Mouse (Mus musculus) embryonic facial prominence, embryonic 11.5 days (tissue): ENCODE measurements at regions not wholly inside any gene's neighbourhood (a gene's known extent, or its start where the extent isn't known, plus 50 kb on each side); places are given as distances from the start of the nearest gene placed in this dataset.

ENCODE experiments used
- ATAC-seq: fragments of 200-750 bp; cut with Nextera tagmentation; replicated peaks from 2 replicates; pipeline ENCODE4 v1.8.0; 2017; ENCODE audit warnings: low read depth; ENCODE audit not compliant: insufficient number of reproducible peaks, low FRiP score, low TSS enrichment
- DNase-seq: peaks from one replicate; pipeline ENCODE4 v3.0.0-alpha.2; 2015; ENCODE audit warnings: low spot score
- H3K27ac ChIP-seq: fragments of 300-500 bp; sonication (generic); replicated peaks from 2 replicates; pipeline ENCODE4 v1.5.1; 2014; ENCODE audit warnings: mild to moderate bottlenecking, low read depth, low read length, control low read depth
- H3K27me3 ChIP-seq: fragments of 300-500 bp; sonication (generic); 2 replicates; pipeline ENCODE4 v1.6.1; 2014; ENCODE audit warnings: mild to moderate bottlenecking, low read length, moderate library complexity, mixed read lengths; ENCODE audit not compliant: control insufficient read depth, insufficient read depth
- H3K36me3 ChIP-seq: fragments of 300-500 bp; sonication (generic); replicated peaks from 2 replicates; pipeline ENCODE4 v1.6.1; 2014; ENCODE audit warnings: low read depth, mild to moderate bottlenecking, low read length, moderate library complexity, mixed read lengths; ENCODE audit not compliant: control insufficient read depth, insufficient read depth
- H3K4me1 ChIP-seq: fragments of 300-500 bp; sonication (generic); 2 replicates; pipeline ENCODE4 v1.6.1; 2014; ENCODE audit warnings: low read length, mixed read lengths; ENCODE audit not compliant: control insufficient read depth, insufficient read depth
- H3K4me2 ChIP-seq: fragments of 300-500 bp; sonication (generic); 2 replicates; pipeline ENCODE4 v1.6.1; 2014; ENCODE audit warnings: low read depth, mild to moderate bottlenecking, control low read depth, low read length, moderate library complexity
- H3K4me3 ChIP-seq: fragments of 300-500 bp; sonication (generic); 2 replicates; pipeline ENCODE4 v1.5.1; 2014; ENCODE audit warnings: low read depth, low read length, control low read depth
- H3K9ac ChIP-seq: fragments of 300-500 bp; sonication (generic); replicated peaks from 2 replicates; pipeline ENCODE4 v1.6.1; 2014; ENCODE audit warnings: mild to moderate bottlenecking, control low read depth, low read length
- H3K9me3 ChIP-seq: fragments of 300-500 bp; sonication (generic); replicated peaks from 2 replicates; pipeline ENCODE4 v1.6.1; 2016; ENCODE audit warnings: mild to moderate bottlenecking, low read length, inconsistent platforms, mixed read lengths; ENCODE audit not compliant: control insufficient read depth
- WGBS: fragments of 180-500 bp; shearing (Covaris S2); extraction: QIAGEN DNeasy Blood & Tissue Kit; methylation state at CpG from one replicate; pipeline ENCODE4 v1.1.7; 2014; 5-methylcytosine and 5-hydroxymethylcytosine counted together

- H3K27me3 ChIP-seq, result no peaks in the 10 kb centered on the region
- no peak overlapping the region for H3K4me2 ChIP-seq
- H3K36me3 ChIP-seq, result no peaks in the 10 kb centered on the region
- ATAC-seq (no peak), DNase-seq (no peak)
- no peak overlapping the region for H3K4me3 ChIP-seq
- no peaks in the 10 kb centered on the region for H3K4me1 ChIP-seq
- no peak overlapping the region for H3K27ac ChIP-seq
- no peaks in the 10 kb centered on the region for H3K9me3 ChIP-seq
- WGBS, result 78% methylated on average over 21 of the region's 21 CpGs
- no peak overlapping the region for H3K9ac ChIP-seq
These were observed 65.4 kb upstream of the Tes start for GRCm38 (mm10) chr6:16999451-17000139.

- H3K4me1 ChIP-seq, result no peaks in the 10 kb centered on the region
- H3K4me2 ChIP-seq, result no peak overlapping the region
- H3K9me3 ChIP-seq, result no peaks in the 10 kb centered on the region
- no peaks in the 10 kb centered on the region for H3K27me3 ChIP-seq
- H3K4me3 ChIP-seq, result no peak overlapping the region
- no peak overlapping the region for H3K27ac ChIP-seq
- WGBS, result 15% methylated on average over 10 of the region's 10 CpGs
- H3K9ac ChIP-seq, result no peak overlapping the region
- DNase-seq (peak; percentile 35), ATAC-seq (no peak)
- no peaks in the 10 kb centered on the region for H3K36me3 ChIP-seq
These were observed 69.4 kb upstream of the Tes start for GRCm38 (mm10) chr6:16995495-16995936.

- 6% methylated on average over 8 of the region's 8 CpGs for WGBS
- H3K4me1 ChIP-seq, result no peaks in the 10 kb centered on the region
- H3K27ac ChIP-seq, result no peak overlapping the region
- DNase-seq, result peak; percentile 76
- ATAC-seq, result no peak
- H3K4me2 ChIP-seq, result no peak overlapping the region
- no peaks in the 10 kb centered on the region for H3K27me3 ChIP-seq
- H3K9me3 ChIP-seq, result no peaks in the 10 kb centered on the region
- H3K9ac ChIP-seq, result no peak overlapping the region
- no peak overlapping the region for H3K4me3 ChIP-seq
- H3K36me3 ChIP-seq, result no peaks in the 10 kb centered on the region
These were observed 70.2 kb upstream of the Tes start for GRCm38 (mm10) chr6:16994711-16995110.

GRCm38 (mm10) chr6:16991996-16992591 lies 72.9 kb upstream of the Tes start:
- Histone ChIP-seq H3K27me3 (no peaks in the 10 kb centered on the region), H3K9ac (no peak overlapping the region), H3K4me1 (no peaks in the 10 kb centered on the region), H3K36me3 (no peaks in the 10 kb centered on the region), H3K9me3 (no peaks in the 10 kb centered on the region), H3K4me2 (no peak overlapping the region), H3K27ac (no peak overlapping the region), H3K4me3 (no peak overlapping the region)
- WGBS, result 66% methylated on average over 15 of the region's 15 CpGs
- DNase-seq (no peak), ATAC-seq (no peak)

GRCm38 (mm10) chr6:16978206-16978505 lies 79.9 kb upstream of the Tfec start:
- H3K27me3 ChIP-seq, result no peaks in the 10 kb centered on the region
- no peak overlapping the region for H3K4me2 ChIP-seq
- no peak overlapping the region for H3K27ac ChIP-seq
- 28% methylated on average over 3 of the region's 3 CpGs for WGBS
- no peaks in the 10 kb centered on the region for H3K36me3 ChIP-seq
- H3K9ac ChIP-seq, result no peak overlapping the region
- no peaks in the 10 kb centered on the region for H3K9me3 ChIP-seq
- H3K4me1 ChIP-seq, result no peaks in the 10 kb centered on the region
- H3K4me3 ChIP-seq, result no peak overlapping the region
- ATAC-seq (no peak), DNase-seq (peak; percentile 83)

- 63% methylated on average over 14 of the region's 14 CpGs for WGBS
- H3K4me1 ChIP-seq, result no peaks in the 10 kb centered on the region
- H3K27me3 ChIP-seq, result no peaks in the 10 kb centered on the region
- no peaks in the 10 kb centered on the region for H3K9me3 ChIP-seq
- H3K9ac ChIP-seq, result no peak overlapping the region
- H3K4me2 ChIP-seq, result no peak overlapping the region
- ATAC-seq (no peak), DNase-seq (no peak)
- no peak overlapping the region for H3K27ac ChIP-seq
- no peak overlapping the region for H3K4me3 ChIP-seq
- no peaks in the 10 kb centered on the region for H3K36me3 ChIP-seq
These were observed 79.4 kb upstream of the Tfec start for GRCm38 (mm10) chr6:16977392-16978205.

- no peak for ATAC-seq
- H3K27me3 ChIP-seq, result no peaks in the 10 kb centered on the region
These were observed 67.4 kb upstream of the Tfec start for GRCm38 (mm10) chr6:16965658-16966057.

GRCm38 (mm10) chr6:16964362-16964761 lies 66.1 kb upstream of the Tfec start:
- ATAC-seq, result no peak
- H3K27ac ChIP-seq, result no peak overlapping the region

More at GRCm38 (mm10) chr6:16965658-16966057, 67.4 kb upstream of the Tfec start:
- Histone ChIP-seq H3K9ac (no peak overlapping the region), H3K4me1 (no peaks in the 10 kb centered on the region), H3K36me3 (no peaks in the 10 kb centered on the region), H3K9me3 (no peaks in the 10 kb centered on the region), H3K4me2 (no peak overlapping the region), H3K4me3 (no peak overlapping the region), H3K27ac (no peak overlapping the region)
- 60% methylated on average over 5 of the region's 5 CpGs for WGBS
- DNase-seq, result no peak

More at GRCm38 (mm10) chr6:16964362-16964761, 66.1 kb upstream of the Tfec start:
- Histone ChIP-seq H3K4me1 (no peaks in the 10 kb centered on the region), H3K4me2 (no peak overlapping the region), H3K36me3 (no peaks in the 10 kb centered on the region), H3K27me3 (no peaks in the 10 kb centered on the region), H3K9me3 (no peaks in the 10 kb centered on the region), H3K9ac (no peak overlapping the region), H3K4me3 (no peak overlapping the region)
- DNase-seq, result no peak
- WGBS, result 83% methylated on average over 2 of the region's 2 CpGs
